ENCODE assay signal across 23 mouse cellular contexts in the genomic region with DNA sequence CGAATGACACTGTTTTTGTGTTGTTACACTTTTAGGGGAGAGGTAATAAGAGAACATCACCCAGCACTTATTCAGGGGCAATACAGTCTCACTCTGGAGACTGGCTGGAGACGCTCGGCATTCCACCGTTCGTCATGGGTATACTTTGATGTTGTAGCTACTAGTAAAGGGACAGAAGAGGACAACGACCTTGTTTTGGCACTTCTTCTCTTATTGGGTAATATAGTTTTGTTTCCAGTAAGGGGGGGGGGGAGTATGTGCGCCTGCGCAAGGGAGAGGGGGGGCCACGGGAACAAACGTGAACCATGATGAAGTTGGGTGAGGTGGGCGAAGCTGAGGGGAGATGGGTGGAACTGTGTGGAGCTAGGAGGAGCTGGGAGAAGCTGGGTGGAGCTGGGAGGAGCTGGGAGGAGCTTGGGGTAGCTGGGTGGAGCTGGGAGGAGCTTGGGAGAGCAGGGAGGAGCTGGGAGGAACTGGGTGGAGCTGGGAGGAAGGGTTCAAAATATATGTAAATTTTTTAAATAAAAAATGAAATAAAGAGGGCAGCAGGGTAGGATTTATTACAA.
A peak's percentile ranks its signal among the peaks of the same experiment; 100 is the strongest.
DNase-seq lines count a peak whose midpoint lies in the region; ATAC-seq and TF ChIP-seq lines count a peak whose summit lies in the region.
"Had no signal": no experiment of that assay in that cellular context is flagged by ENCODE, and none has a peak within 500 bp of the region (broad histone marks: within the 10 kb centered on the region; RNA-seq: fewer than 3 reads in every experiment).

No protein-coding gene starts in this region.

- no peak for TF ChIP-seq CTCF in stomach, postnatal 0 days (IDR thresholded peaks at IDR 0.05; ENCODE audit: low read depth)

- H3K4me2 ChIP-seq in forebrain, embryonic 12.5 days = no peak overlapping the region
- H3K4me2 ChIP-seq in forebrain, embryonic 14.5 days (ENCODE audit: low read length) = no peak overlapping the region
- H3K4me2 ChIP-seq in stomach, postnatal 0 days (replicated peaks; ENCODE audit: low read depth) = no peak overlapping the region
- H3K4me2 ChIP-seq: forebrain, embryonic 15.5 days; heart, embryonic 11.5 days; midbrain, embryonic 12.5 days had no signal

- H3K9me3 ChIP-seq in forebrain, embryonic 12.5 days = 0 out of 2 replicates have a peak, but pooled peaks cover 3% of the 10 kb centered on the region
- H3K9me3 ChIP-seq in forebrain, embryonic 14.5 days (replicated peaks; ENCODE audit: control insufficient read depth, low read length) = 0 out of 2 replicates have a peak, but pooled peaks cover 2% of the 10 kb centered on the region
- H3K9me3 ChIP-seq in stomach, postnatal 0 days (ENCODE audit: control insufficient read depth, low read length) = no peaks in the 10 kb centered on the region
- H3K9me3 ChIP-seq: forebrain, embryonic 15.5 days had no signal

- ATAC-seq in forebrain, embryonic 12.5 days (ENCODE audit: low FRiP score) = 0 out of 2 replicates have a peak, but pooled peaks have one; percentile 36
- ATAC-seq in forebrain, embryonic 14.5 days = no peak
- peak; percentile 92 for ATAC-seq in erythroid progenitor cell, adult 5-6 weeks (replicated peaks; ENCODE audit: low FRiP score, poor library complexity, severe bottlenecking)
- peak; percentile 59; the same call in 1 of the 2 replicates for ATAC-seq in stomach, postnatal 0 days (ENCODE audit: low FRiP score, low TSS enrichment)
- ATAC-seq: activated CD4-positive, CD25-positive, alpha-beta regulatory T cell, adult 4 months; forebrain, embryonic 15.5 days; Patski had no signal

- TF ChIP-seq EP300 in stomach, postnatal 0 days (optimal IDR thresholded peaks at IDR 0.05) = no peak

- H3K4me1 ChIP-seq in forebrain, embryonic 12.5 days = peaks cover 11% of the 10 kb centered on the region
- H3K4me1 ChIP-seq in forebrain, embryonic 14.5 days (ENCODE audit: control insufficient read depth, insufficient read depth, low read length) = 0 out of 2 replicates have a peak, but pooled peaks cover 3% of the 10 kb centered on the region
- no peaks in the 10 kb centered on the region for H3K4me1 ChIP-seq in stomach, postnatal 0 days (replicated peaks; ENCODE audit: control insufficient read depth, insufficient read depth)

- H3K36me3 ChIP-seq in forebrain, embryonic 12.5 days (replicated peaks) = no peaks in the 10 kb centered on the region; the same call in 1 of the 2 replicates
- H3K36me3 ChIP-seq in forebrain, embryonic 14.5 days (ENCODE audit: control insufficient read depth, insufficient read depth, low read length) = no peaks in the 10 kb centered on the region
- no peaks in the 10 kb centered on the region for H3K36me3 ChIP-seq in stomach, postnatal 0 days (ENCODE audit: control insufficient read depth, insufficient read depth, low read length)
- H3K36me3 ChIP-seq: forebrain, embryonic 15.5 days; midbrain, embryonic 12.5 days had no signal

- no peak for DNase-seq in forebrain, embryonic 14.5 days (ENCODE audit: low spot score)
- DNase-seq in testis, postnatal 14 days (ENCODE audit: low spot score) = peak; percentile 15
- DNase-seq in testis, postnatal 10 days (ENCODE audit: low spot score) = no peak
- no peak for DNase-seq in stomach, postnatal 0 days (ENCODE audit: low spot score)
- no peak for DNase-seq in gastrocnemius, adult 8-10 months (ENCODE audit: low spot score in 2 of 2)
- DNase-seq in urinary bladder, postnatal 14 days (ENCODE audit: low spot score) = no peak
- DNase-seq: cerebellum, adult 18-20 months; cerebellum, postnatal 25 days; embryo, embryonic 11 days; heart, postnatal 10 days; kidney, adult 18-20 months; kidney, postnatal 36 days; lung, adult 2 months; thymus, postnatal 4 days had no signal

- no peaks in the 10 kb centered on the region for H3K27me3 ChIP-seq in forebrain, embryonic 12.5 days
- H3K27me3 ChIP-seq in forebrain, embryonic 14.5 days (replicated peaks; ENCODE audit: control insufficient read depth, insufficient read depth, low read length) = no peaks in the 10 kb centered on the region
- H3K27me3 ChIP-seq in stomach, postnatal 0 days (ENCODE audit: control insufficient read depth, insufficient read depth, low read length) = no peaks in the 10 kb centered on the region
- H3K27me3 ChIP-seq: forebrain, embryonic 15.5 days; midbrain, embryonic 12.5 days; Patski had no signal

- no peak overlapping the region for H3K27ac ChIP-seq in forebrain, embryonic 12.5 days
- H3K27ac ChIP-seq in forebrain, embryonic 14.5 days (ENCODE audit: low read depth, low read length) = no peak overlapping the region
- no peak overlapping the region for H3K27ac ChIP-seq in stomach, postnatal 0 days (replicated peaks)
- H3K27ac ChIP-seq: forebrain, embryonic 15.5 days; left cerebral cortex, adult 2 months; macrophage; midbrain, embryonic 12.5 days had no signal

- 80% methylated on average over 11 of the region's 11 CpGs for WGBS in forebrain, embryonic 12.5 days
- WGBS in forebrain, embryonic 14.5 days = 74% methylated on average over 11 of the region's 11 CpGs
- WGBS in stomach, postnatal 0 days = 82% methylated on average over 10 of the region's 11 CpGs

- no peak overlapping the region for H3K9ac ChIP-seq in forebrain, embryonic 12.5 days
- no peak overlapping the region for H3K9ac ChIP-seq in forebrain, embryonic 14.5 days (ENCODE audit: low read length)
- H3K9ac ChIP-seq in stomach, postnatal 0 days (ENCODE audit: low read length) = no peak overlapping the region
- H3K9ac ChIP-seq: forebrain, embryonic 15.5 days; midbrain, embryonic 12.5 days had no signal

- H3K4me3 ChIP-seq in forebrain, embryonic 12.5 days (replicated peaks) = no peak overlapping the region
- no peak overlapping the region for H3K4me3 ChIP-seq in forebrain, embryonic 14.5 days (ENCODE audit: low read depth, low read length)
- no peak overlapping the region for H3K4me3 ChIP-seq in stomach, postnatal 0 days (ENCODE audit: low read depth, low read length)
- H3K4me3 ChIP-seq: forebrain, embryonic 15.5 days; left cerebral cortex, adult 2 months; midbrain, embryonic 12.5 days had no signal
